Mouse (Mus musculus): ENCODE measurements around the gene Otud6a. TPM values are rescaled to one million over a fixed set of nuclear protein-coding genes. Genes with fewer than 3 reads are reported as not detected.
"Not testable (repeated sequence)": the region's sequence is repeated elsewhere in the genome, so short reads cannot be mapped to it uniquely, and the experiment has no call there.

The Otud6a gene
- not detected in 2 replicates for polyA plus RNA-seq (2012; ENCODE audit: insufficient read depth, insufficient read length, missing spikeins)

DNA sequence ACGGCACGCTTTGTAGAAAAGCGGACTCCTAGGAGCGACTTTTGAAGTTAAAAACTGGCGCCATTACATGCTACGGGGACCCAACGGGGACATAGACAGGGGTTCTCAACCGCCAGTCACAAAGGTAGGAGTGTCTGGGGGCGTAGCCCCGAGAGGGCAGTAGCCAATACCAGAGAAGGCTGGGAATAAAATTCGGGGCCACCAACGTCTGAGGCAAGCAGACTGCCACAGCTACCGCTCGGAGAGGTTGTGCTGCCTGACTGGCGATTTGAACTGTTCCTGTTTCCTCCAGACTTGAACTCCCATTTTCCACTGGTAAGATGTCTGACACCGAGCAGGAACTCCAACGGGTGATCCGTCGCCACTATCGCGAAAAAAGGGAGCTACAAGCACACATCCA is at the start of gene Otud6a:
Otud6a (plus strand) TSS at position 321 of the 400 bp plus-strand sequence.
- no peaks in the 10 kb centered on the region for H3K4me1 ChIP-seq (ENCODE audit: control insufficient read depth, insufficient read depth, low read length)
- H3K4me3 ChIP-seq (ENCODE audit: insufficient read depth, low read length) = no peak within 1 kb of the TSS
- no peak within 1 kb of the TSS for H3K27ac ChIP-seq (ENCODE audit: insufficient read depth, low read depth, low read length)
- TF ChIP-seq POLR2A (IDR thresholded peaks at IDR 0.05; ENCODE audit: borderline replicate concordance, low read depth, low read length) (no peak), CTCF (IDR thresholded peaks at IDR 0.05; ENCODE audit: low read depth, low read length) (no peak)

DNA sequence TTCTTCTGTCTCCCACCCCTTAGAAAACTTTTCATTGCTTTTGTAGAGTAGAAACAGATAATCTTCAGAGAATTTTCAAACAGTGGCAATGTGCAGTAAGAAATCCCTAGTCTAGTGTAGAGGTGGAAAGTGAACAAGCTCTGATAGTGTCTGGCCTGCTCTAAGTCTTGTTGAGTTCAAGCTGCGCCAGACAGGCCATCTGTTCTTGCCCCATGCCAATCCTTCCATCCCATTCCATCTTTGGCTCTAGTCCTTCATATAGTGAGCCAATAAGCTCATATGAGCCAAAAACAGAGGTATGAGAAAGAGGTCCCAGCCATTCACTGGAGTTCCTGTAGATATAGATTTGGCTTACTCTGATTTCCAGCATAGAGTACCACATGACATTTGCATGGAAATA is 38.9 kb upstream of the Otud6a start:
- no peak for TF ChIP-seq CTCF (IDR thresholded peaks at IDR 0.05; ENCODE audit: low read depth, low read length)
- TF ChIP-seq POLR2A (IDR thresholded peaks at IDR 0.05; ENCODE audit: borderline replicate concordance, low read depth, low read length) = no peak
- H3K4me1 ChIP-seq (ENCODE audit: control insufficient read depth, insufficient read depth, low read length) = no peaks in the 10 kb centered on the region
- H3K27ac ChIP-seq (ENCODE audit: insufficient read depth, low read depth, low read length) = no peak overlapping the region
- no peak overlapping the region for H3K4me3 ChIP-seq (ENCODE audit: insufficient read depth, low read length)

DNA sequence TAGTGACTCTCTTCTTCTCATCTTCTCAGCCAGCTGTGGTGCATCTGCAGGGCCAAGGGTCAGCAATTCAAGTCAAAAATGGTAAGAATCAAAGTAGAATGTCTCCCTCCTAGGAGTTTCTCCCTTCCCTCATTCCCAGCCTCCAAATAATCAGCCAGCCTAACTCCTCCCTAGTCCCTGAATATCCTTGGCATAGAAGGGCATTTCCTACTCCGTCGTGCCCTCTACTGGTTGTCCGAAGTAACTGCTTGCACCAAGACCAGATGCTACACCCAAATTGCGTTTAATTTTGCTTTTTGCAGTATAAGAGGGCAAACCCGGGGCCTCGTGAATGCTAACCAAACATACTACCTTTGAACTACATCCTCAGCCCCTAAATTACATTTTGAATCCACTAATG is 36.5 kb upstream of the Otud6a start:
- TF ChIP-seq CTCF (IDR thresholded peaks at IDR 0.05; ENCODE audit: low read depth, low read length) (no peak), POLR2A (IDR thresholded peaks at IDR 0.05; ENCODE audit: borderline replicate concordance, low read depth, low read length) (no peak)
- Histone ChIP-seq H3K4me3 (ENCODE audit: insufficient read depth, low read length) (no peak overlapping the region), H3K27ac (ENCODE audit: insufficient read depth, low read depth, low read length) (no peak overlapping the region), H3K4me1 (ENCODE audit: control insufficient read depth, insufficient read depth, low read length) (no peaks in the 10 kb centered on the region)

DNA sequence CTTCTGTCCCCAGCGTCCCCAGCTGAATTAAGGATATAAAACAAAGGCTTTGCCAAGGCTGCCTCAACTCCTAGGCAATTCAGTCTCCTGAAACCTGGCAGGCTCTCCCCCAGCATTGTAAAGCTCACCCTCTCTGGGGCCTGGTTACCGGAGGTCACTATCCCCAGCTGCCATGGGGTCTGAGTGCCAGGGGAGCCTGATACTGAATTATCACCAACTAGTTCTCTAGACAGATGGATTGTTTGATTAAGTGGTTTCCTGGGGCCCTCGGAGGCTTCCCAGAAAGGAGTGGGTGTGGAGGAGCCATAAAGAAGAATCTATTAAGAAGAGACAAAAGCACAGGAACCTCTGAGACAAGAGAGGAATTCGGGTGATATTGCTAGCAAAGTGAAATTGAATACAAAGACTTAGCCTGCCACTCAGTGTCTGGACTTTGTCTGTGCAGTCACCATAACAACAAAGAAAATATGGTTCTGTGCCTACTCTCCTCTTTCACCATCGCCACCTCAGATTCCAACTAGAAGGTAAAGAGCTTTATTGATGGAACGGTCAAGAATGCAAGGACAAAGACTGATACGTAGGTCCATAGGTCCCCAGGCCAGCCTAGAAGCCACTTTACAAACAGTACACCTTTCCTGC is 34.5 kb upstream of the Otud6a start:
- no peak for TF ChIP-seq POLR2A (IDR thresholded peaks at IDR 0.05; ENCODE audit: borderline replicate concordance, low read depth, low read length)
- TF ChIP-seq CTCF (IDR thresholded peaks at IDR 0.05; ENCODE audit: low read depth, low read length) = no peak

DNA sequence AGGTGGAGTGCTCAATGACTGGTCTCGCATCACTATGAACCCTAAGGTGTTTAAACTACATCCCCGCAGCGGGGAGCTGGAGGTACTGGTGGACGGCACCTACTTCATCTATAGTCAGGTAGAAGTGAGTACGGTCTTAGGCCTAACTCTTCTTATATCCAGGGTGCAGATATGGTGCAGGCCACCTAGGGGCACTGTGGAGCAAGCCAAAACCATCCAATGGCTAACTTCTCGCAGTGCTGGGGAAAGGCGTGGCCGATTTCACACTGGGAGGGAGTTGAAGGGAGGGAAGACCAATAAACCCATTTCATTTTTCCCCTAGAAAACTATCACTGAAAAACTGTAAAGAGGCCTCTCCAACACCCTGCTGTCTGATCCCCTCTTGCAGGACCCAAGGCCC is 33.8 kb upstream of the Otud6a start:
- no peak overlapping the region for H3K4me3 ChIP-seq (ENCODE audit: insufficient read depth, low read length)
- H3K27ac ChIP-seq (ENCODE audit: insufficient read depth, low read depth, low read length) = no peak overlapping the region
- no peaks in the 10 kb centered on the region for H3K4me1 ChIP-seq (ENCODE audit: control insufficient read depth, insufficient read depth, low read length)
- TF ChIP-seq CTCF (IDR thresholded peaks at IDR 0.05; ENCODE audit: low read depth, low read length) (no peak), POLR2A (IDR thresholded peaks at IDR 0.05; ENCODE audit: borderline replicate concordance, low read depth, low read length) (no peak)

More for the DNA sequence above, 34.5 kb upstream of the Otud6a start:
- H3K4me3 ChIP-seq (ENCODE audit: insufficient read depth, low read length) = no peak overlapping the region
- H3K4me1 ChIP-seq (ENCODE audit: control insufficient read depth, insufficient read depth, low read length) = no peaks in the 10 kb centered on the region
- H3K27ac ChIP-seq (ENCODE audit: insufficient read depth, low read depth, low read length) = no peak overlapping the region

DNA sequence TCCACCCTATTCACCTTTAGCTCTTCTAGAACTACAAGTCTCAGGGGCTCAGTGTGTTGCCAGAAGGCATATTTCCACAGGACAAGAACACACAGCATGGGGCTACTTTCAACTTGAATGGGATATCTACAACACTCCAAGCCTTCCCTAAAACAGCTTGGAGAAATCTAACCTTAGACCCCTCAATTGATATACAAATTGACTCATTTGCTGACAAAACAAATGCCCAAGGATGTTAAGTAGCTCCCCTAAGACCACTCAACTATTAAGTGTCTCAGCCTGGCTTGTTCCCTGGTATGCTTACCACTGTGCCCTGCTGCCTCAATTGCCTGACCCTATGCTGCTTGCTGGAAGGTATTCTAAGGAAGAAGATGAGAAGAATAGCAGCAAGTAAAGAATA is 27.9 kb upstream of the Otud6a start:
- no peak overlapping the region for H3K4me3 ChIP-seq (ENCODE audit: insufficient read depth, low read length)
- H3K4me1 ChIP-seq (ENCODE audit: control insufficient read depth, insufficient read depth, low read length) = no peaks in the 10 kb centered on the region
- no peak overlapping the region for H3K27ac ChIP-seq (ENCODE audit: insufficient read depth, low read depth, low read length)
- TF ChIP-seq CTCF (IDR thresholded peaks at IDR 0.05; ENCODE audit: low read depth, low read length) (no peak), POLR2A (IDR thresholded peaks at IDR 0.05; ENCODE audit: borderline replicate concordance, low read depth, low read length) (no peak)

DNA sequence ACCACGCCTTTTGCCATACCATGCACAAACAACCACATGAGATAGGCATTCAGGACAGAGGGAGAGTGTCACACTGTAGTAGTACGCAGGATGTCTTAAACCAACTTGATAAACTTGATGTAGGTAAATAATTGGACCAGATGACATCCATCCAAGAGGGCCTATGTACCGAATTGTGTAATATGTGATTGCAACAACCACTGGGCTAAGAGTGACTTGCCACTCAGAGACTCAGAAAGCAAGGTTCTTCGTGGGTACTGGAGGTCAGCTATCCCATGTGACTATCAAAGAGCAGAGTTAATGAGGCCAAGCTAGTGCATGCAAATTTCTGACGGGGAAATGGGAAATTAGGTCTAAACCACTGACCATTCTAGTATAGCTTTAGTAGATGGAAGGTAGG is 27.2 kb upstream of the Otud6a start:
- TF ChIP-seq POLR2A (IDR thresholded peaks at IDR 0.05; ENCODE audit: borderline replicate concordance, low read depth, low read length) = no peak
- TF ChIP-seq CTCF (IDR thresholded peaks at IDR 0.05; ENCODE audit: low read depth, low read length) = no peak

DNA sequence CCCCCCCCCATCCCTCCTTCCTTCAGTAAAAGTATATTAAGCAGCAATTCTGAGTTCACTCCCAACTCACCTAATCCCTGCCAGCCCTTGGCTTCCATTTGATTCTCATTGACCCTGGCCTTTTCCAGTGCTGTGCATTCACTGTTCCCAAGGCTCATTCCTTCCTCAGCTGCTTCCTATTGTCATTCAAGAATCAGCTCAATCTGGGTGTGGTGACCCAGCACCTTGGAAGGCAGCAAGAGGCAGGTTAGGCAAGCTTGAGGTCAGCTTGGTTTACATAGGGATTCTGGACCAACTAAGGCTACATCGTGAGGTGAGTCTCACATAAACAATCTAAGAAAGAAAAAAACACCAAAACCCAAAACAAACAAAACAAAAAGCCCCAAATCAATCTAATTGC is 19.6 kb upstream of the Otud6a start:
- Histone ChIP-seq H3K27ac (ENCODE audit: insufficient read depth, low read depth, low read length) (no peak overlapping the region), H3K4me1 (ENCODE audit: control insufficient read depth, insufficient read depth, low read length) (no peaks in the 10 kb centered on the region), H3K4me3 (ENCODE audit: insufficient read depth, low read length) (no peak overlapping the region)
- TF ChIP-seq CTCF (IDR thresholded peaks at IDR 0.05; ENCODE audit: low read depth, low read length) = no peak
- TF ChIP-seq POLR2A (IDR thresholded peaks at IDR 0.05; ENCODE audit: borderline replicate concordance, low read depth, low read length) = no peak

More for the DNA sequence above, 27.2 kb upstream of the Otud6a start:
- Histone ChIP-seq H3K4me1 (ENCODE audit: control insufficient read depth, insufficient read depth, low read length) (no peaks in the 10 kb centered on the region), H3K4me3 (ENCODE audit: insufficient read depth, low read length) (no peak overlapping the region), H3K27ac (ENCODE audit: insufficient read depth, low read depth, low read length) (no peak overlapping the region)

DNA sequence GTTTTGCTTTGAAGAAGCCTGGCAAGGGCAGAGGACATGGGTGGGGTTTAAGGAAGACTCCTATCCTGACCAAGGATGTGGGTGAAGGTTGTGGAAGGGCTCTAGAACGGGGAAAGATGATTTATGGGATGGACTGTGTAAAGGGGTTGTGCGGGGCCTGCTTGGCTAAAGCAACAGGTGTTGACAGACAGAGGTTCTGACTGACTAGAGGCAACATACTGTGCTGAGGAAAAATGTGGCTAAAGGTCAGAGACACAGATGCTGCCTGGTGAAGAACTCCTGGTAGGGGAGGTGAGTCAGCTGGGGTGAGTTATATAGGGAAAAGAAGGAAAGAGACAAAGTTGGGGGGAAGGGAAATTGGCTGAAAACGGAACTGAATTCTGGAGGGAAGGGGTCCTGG is 3.5 kb downstream of the Otud6a start:
- H3K27ac ChIP-seq (ENCODE audit: insufficient read depth, low read depth, low read length) = no peak overlapping the region
- no peak for TF ChIP-seq POLR2A (IDR thresholded peaks at IDR 0.05; ENCODE audit: borderline replicate concordance, low read depth, low read length)
- no peak for TF ChIP-seq CTCF (IDR thresholded peaks at IDR 0.05; ENCODE audit: low read depth, low read length)

DNA sequence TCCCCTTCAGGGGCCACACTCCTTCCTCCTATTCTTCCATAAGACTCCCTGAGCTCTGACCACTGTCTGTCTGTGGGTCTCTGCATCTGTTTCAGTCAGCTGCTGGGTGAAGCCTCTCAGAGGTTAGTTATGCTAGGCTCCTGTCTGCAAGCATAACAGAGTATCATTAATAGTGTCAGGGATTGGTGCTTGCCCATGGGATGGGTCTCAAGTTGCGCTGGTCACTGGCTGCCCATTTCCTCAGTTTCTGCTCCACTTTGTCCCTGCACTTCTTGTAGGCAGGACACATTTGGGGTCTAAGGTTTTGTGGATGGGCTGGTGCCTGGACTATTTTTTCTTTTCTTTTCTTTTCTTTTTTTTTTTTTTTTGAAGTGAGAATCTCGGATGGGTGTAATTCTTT is 13.8 kb downstream of the Otud6a start, which contains the start of gene Awat2:
Awat2 (minus strand) TSS at position 101 of the 400 bp plus-strand sequence.
- H3K4me3 ChIP-seq (ENCODE audit: insufficient read depth, low read length); H3K4me1 ChIP-seq (ENCODE audit: control insufficient read depth, insufficient read depth, low read length); H3K27ac ChIP-seq (ENCODE audit: insufficient read depth, low read depth, low read length): not testable (repeated sequence)

More for the DNA sequence above, 3.5 kb downstream of the Otud6a start:
- Histone ChIP-seq H3K4me1 (ENCODE audit: control insufficient read depth, insufficient read depth, low read length) (no peaks in the 10 kb centered on the region), H3K4me3 (ENCODE audit: insufficient read depth, low read length) (no peak overlapping the region)

All from bone marrow macrophage, adult 2 months (primary cell).